Mouse (Mus musculus): ENCODE measurements at regions not wholly inside any gene's neighbourhood (a gene's known extent, or its start where the extent isn't known, plus 50 kb on each side); places are given as distances from the start of the nearest gene placed in this dataset.

GRCm38 (mm10) chr11:17324651-17325050, 67.3 kb downstream of the C1d start:
- DNase-seq (ENCODE audit: low spot score): no peak

GRCm38 (mm10) chr11:17325731-17326646, 68.6 kb downstream of the C1d start:
- no peak for DNase-seq (ENCODE audit: low spot score)

GRCm38 (mm10) chr11:17326695-17327094, 69.3 kb downstream of the C1d start:
- no peak for DNase-seq (ENCODE audit: low spot score)

GRCm38 (mm10) chr11:17351476-17351875, 94.1 kb downstream of the C1d start:
- DNase-seq (ENCODE audit: low spot score): no peak

GRCm38 (mm10) chr11:17352148-17353130, 95.1 kb downstream of the C1d start:
- no peak for DNase-seq (ENCODE audit: low spot score)

GRCm38 (mm10) chr11:17359698-17360254, 102.4 kb downstream of the C1d start:
- no peak for DNase-seq (ENCODE audit: low spot score)

GRCm38 (mm10) chr11:17377859-17378258, 120.5 kb downstream of the C1d start:
- no peak for DNase-seq (ENCODE audit: low spot score)

GRCm38 (mm10) chr11:17386756-17387155, 129.4 kb downstream of the C1d start:
- no peak for DNase-seq (ENCODE audit: low spot score)

GRCm38 (mm10) chr11:17393832-17394231, 136.5 kb downstream of the C1d start:
- no peak for DNase-seq (ENCODE audit: low spot score)

- no peak for DNase-seq (ENCODE audit: low spot score)
Measured at GRCm38 (mm10) chr11:17414531-17414930, 157.2 kb downstream of the C1d start.

- no peak for DNase-seq (ENCODE audit: low spot score)
Measured at GRCm38 (mm10) chr11:17415144-17415543, 157.8 kb downstream of the C1d start.

GRCm38 (mm10) chr11:17417656-17418289, 160.4 kb downstream of the C1d start:
- no peak for DNase-seq (ENCODE audit: low spot score)

GRCm38 (mm10) chr11:17442133-17442532, 184.8 kb downstream of the C1d start:
- no peak for DNase-seq (ENCODE audit: low spot score)

GRCm38 (mm10) chr11:17449289-17449688, 191.9 kb downstream of the C1d start:
- DNase-seq (ENCODE audit: low spot score): no peak

- no peak for DNase-seq (ENCODE audit: low spot score)
Measured at GRCm38 (mm10) chr11:17450360-17451045, 193.1 kb downstream of the C1d start.

GRCm38 (mm10) chr11:17451451-17451850, 194.1 kb downstream of the C1d start:
- DNase-seq (ENCODE audit: low spot score): no peak

GRCm38 (mm10) chr11:17453530-17453929, 196.2 kb downstream of the C1d start:
- no peak for DNase-seq (ENCODE audit: low spot score)

- no peak for DNase-seq (ENCODE audit: low spot score)
Measured at GRCm38 (mm10) chr11:17458946-17459345, 201.6 kb downstream of the C1d start.

GRCm38 (mm10) chr11:17460024-17460919, 202.9 kb downstream of the C1d start:
- DNase-seq (ENCODE audit: low spot score): peak; percentile 15

- peak; percentile 6 for DNase-seq (ENCODE audit: low spot score)
Measured at GRCm38 (mm10) chr11:17460920-17461279, 203.5 kb downstream of the C1d start.

Data from lung, postnatal 25 days (tissue).